Mouse (Mus musculus): Measurements from ENCODE around the gene Atf3.
"Not testable (repeated sequence)": the region's sequence is repeated elsewhere in the genome, so short reads cannot be mapped to it uniquely, and the experiment has no call there.

The Atf3 gene

DNA sequence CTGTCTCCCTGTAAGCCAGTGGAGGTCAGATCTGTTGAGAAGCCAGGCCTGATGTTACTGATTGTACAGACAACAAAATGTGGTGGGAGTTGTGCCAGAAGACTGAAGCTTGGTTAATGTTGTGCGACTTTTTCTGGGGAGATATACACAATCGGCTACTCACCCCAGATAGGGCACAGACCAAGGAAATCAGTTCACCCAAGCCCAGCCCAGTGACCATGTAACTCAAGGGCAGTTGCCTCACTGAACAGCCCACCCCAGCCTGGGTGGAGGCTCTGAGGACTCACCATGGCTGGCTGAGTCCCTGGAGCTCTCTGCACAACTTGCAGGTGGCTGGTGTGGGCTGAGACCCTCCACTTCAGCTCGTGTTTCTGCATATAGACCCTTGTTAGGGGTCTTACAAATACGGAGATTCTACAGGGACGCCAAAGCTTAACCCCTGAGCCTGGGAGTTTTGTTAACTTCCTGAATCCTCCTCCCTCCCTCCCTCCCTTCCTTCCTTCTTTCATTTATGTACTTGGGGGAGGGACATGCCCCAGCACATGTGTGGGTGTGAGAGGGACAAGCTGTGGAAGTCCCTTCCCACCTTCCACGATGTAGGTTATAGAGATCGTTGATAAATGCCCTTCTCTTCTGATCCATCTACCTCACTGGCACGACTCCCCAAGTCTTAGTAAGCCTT is 66.8 kb downstream of the Atf3 start:
- no peak for DNase-seq (ENCODE audit: low read depth, low spot score)

DNA sequence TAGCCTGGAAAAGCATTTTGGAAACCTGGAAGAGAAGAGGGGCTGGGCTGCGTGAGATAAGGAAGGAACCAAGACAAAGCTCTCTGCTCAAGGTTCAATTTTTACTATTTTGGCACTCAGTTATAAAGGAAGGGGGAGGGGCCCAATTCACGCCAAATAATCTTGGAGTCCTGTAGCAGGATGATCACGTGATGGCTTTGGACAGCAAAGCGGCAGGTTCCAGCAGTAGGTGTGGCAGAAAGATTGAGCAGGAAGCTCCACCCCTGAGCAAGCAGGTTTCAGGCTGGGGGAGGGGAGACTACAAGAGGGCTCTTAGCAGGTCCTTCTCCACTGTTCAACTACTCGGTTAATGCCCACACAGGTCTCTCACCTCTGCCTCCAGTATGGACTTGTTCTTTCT is 68.3 kb downstream of the Atf3 start:
- not testable (repeated sequence) for DNase-seq (ENCODE audit: low read depth, low spot score)

DNA sequence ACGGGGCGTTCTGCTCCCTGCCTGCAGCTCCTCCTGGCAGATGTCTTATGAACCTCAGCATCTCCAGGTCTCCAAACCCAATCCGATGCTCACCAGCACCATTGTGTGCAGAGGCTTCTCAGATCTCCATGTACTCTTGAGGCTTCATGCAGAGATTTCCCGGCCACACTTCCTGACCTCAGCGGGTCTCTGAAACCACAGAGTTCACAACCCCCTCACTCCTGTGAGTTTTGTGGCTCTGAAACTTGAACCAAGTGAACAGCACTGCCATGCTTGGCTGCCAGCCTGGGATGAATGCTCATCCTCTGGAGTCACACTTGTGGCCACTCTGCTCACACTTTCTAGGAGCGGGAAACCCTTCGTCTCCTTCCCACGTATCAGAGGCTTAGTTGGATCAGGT is 76.9 kb downstream of the Atf3 start:
- no peak for DNase-seq (ENCODE audit: low read depth, low spot score)

GRCm38 (mm10) chr1:191138874-191139495 is 78.9 kb downstream of the Atf3 start:
- DNase-seq (ENCODE audit: low read depth, low spot score) = no peak

DNA sequence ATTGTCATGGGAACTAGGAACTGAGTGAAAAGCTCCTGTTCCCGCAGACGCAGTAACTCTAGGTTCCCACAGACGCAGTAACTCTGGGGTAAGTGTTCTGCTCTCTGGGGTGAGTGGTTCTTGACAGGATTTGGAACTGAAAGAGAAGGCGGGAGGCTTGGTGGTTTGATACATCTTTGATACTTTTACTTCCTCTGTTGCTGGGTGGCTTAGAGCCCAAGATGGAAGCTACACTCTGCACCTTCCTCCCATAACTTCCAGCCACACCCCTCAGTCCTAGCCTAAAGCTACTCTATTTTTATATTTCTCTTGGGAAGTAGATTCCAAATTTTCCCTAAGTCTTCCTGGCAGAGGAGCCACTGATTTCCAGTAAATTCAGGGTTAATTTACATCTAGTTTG is 79.4 kb downstream of the Atf3 start:
- no peak for DNase-seq (ENCODE audit: low read depth, low spot score)

DNA sequence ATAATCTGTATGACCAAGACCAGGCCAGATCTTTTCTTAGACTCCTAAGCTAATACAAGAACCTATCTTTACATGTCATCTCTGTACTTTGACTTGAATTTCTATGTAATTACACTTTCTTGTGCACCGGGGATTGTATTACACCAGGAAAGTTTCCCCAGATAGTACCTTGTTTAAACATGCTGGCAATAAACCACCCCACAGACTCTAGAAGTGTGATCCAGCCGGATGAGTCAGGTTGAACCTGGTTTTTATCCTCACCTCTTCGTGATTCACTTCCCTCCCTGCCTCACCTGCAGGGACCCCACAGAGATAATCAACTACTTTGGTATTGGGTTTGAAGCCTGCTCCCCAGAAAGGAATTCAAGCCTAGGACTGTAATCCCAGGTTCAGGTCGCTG is 82.4 kb downstream of the Atf3 start:
- DNase-seq (ENCODE audit: low read depth, low spot score) = no peak

GRCm38 (mm10) chr1:191132934-191133333 is 84.9 kb downstream of the Atf3 start:
- no peak for DNase-seq (ENCODE audit: low read depth, low spot score)

- DNase-seq (ENCODE audit: low read depth, low spot score) = no peak
Observed at GRCm38 (mm10) chr1:191132240-191132639, 85.6 kb downstream of the Atf3 start.

DNA sequence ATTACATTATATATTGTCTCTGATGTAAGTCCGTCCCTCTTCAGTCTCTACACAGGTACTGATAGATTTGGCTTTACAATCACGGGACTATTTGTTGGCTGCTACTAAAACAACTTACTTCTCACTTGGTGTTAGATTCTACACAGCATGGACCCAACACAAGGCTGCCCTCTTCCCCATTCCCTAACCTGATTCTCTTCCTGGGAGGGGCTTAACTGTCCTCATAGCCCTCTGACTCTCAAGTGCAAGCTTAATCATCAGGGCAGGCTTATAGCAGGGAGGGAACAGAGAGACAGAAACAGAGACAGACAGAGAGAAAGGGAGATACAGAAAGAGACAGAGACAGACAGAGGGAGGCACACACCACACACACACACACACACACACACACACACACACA is 86.1 kb downstream of the Atf3 start:
- DNase-seq (ENCODE audit: low read depth, low spot score) = no peak

- DNase-seq (ENCODE audit: low read depth, low spot score) = peak; percentile 59
Observed at GRCm38 (mm10) chr1:191125811-191126638, 91.8 kb downstream of the Atf3 start.

- DNase-seq (ENCODE audit: low read depth, low spot score) = no peak
Observed at GRCm38 (mm10) chr1:191124288-191124687, 93.6 kb downstream of the Atf3 start.

DNA sequence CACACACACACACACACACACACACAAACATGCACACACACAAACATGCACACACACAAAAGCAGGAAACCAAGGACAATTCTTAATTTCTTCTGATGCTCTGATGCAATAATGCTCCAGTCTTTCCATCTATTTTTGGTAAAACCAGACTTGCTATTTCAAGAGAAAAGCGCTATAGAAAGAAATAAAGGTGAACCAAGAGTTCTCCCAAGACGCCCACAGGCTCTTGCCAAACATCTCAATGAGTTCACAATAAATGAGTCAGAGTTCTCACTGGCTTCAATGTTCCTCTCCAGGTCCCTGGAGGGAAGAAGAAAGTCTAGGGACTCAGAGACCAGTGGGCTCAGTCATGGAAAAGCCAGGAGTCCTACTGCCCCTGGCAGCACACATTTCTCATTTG is 94.1 kb downstream of the Atf3 start:
- DNase-seq (ENCODE audit: low read depth, low spot score) = no peak

DNA sequence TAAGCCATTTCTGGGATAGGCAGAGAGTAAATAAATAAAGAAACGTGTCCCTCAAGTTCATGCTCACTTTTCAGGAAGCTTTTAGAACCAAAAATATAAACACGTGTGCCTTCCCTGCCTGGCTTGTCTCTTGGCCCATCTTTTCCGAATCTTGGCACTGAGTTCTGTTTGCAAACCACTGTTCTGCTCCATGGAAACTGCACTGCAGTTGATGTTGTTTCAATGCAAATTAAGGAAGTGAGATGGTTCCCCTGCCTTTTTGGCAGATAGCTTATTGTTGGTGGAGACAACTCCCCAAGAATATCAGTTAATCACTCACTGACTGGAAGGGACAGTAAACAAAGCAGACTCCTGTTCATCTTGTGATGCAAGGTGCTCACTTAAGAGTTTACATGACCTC is 95.1 kb downstream of the Atf3 start:
- no peak for DNase-seq (ENCODE audit: low read depth, low spot score)
